Mouse (Mus musculus) layer of hippocampus, adult 2 months (tissue): ENCODE results near the gene Lrrc17. TPM values are rescaled to one million over a fixed set of nuclear protein-coding genes. Genes with fewer than 3 reads are reported as not detected.
A peak's percentile ranks its signal among the peaks of the same experiment; 100 is the strongest.

Source experiments
- DNase-seq, 2 experiments: peaks; one replicate each; pipeline ENCODE4 v3.0.0; 2022; ENCODE audit warnings: low spot score in 2 of 2
- H3K27ac ChIP-seq: fragments of 200-600 bp; 2 replicates; pipeline ENCODE4 v1.8.1; 2022
- H3K4me3 ChIP-seq: fragments of 200-600 bp; 2 replicates; pipeline ENCODE4 v1.8.1; 2022; ENCODE audit warnings: mild to moderate bottlenecking
- CTCF ChIP-seq: fragments of 200-600 bp; conservative IDR thresholded peaks from 2 replicates; pipeline ENCODE4 v1.8.1; 2022; ENCODE audit warnings: antibody characterized with exemption, mild to moderate bottlenecking, moderate library complexity
- total RNA-seq, 2 experiments: library from RNA; stranded (reverse); gene quantifications; 2 replicates each; pipeline ENCODE4 v1.2.3; 2021

The Lrrc17 gene
- total RNA-seq, 2 experiments from 2014 or later: 0.23 to 0.47 TPM

DNA sequence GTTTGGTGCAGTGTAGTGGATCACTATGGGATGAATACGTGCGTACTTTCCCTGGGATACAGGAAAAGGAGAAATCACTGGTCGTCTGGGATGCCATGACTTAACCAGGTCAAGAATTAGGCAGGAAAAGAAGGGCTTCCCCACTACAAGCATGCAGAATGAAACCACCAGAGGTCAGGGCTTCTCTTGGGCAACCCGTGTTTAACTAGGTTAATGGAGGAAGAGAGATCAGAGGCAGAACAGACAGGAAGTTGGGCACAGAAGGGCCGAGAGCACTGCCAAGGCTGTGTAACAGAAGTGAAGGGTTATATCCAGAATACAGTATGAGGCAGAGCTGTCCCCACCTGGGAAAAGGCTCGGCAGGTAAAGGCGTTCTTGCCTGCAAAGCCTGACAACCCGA lies 3.6 kb downstream of the Lrrc17 start:
- no peak for DNase-seq
- no peak for TF ChIP-seq CTCF
- Histone ChIP-seq H3K4me3 (no peak overlapping the region), H3K27ac (no peak overlapping the region)

DNA sequence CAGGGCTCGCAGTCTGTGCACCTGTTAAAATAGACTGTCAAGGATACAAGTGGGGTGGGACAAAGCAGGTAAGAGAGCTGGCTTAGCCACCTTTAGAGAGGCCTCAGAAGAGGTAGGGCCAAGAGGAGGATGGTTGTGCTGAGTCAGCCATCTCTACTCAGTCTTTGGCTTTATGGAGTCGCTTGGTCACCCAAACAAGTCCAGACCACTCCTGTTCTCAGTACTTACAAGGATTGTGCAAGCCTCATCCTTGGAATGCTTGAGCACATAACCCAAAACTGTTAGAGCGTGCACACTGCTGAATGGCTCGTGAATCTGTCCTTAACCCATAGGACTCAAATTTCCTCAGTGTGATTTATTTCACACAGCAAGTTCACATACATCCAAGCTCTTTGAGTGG lies 10.3 kb downstream of the Lrrc17 start:
- DNase-seq: no peak
- no peak for TF ChIP-seq CTCF
- Histone ChIP-seq H3K27ac (no peak overlapping the region), H3K4me3 (no peak overlapping the region)

DNA sequence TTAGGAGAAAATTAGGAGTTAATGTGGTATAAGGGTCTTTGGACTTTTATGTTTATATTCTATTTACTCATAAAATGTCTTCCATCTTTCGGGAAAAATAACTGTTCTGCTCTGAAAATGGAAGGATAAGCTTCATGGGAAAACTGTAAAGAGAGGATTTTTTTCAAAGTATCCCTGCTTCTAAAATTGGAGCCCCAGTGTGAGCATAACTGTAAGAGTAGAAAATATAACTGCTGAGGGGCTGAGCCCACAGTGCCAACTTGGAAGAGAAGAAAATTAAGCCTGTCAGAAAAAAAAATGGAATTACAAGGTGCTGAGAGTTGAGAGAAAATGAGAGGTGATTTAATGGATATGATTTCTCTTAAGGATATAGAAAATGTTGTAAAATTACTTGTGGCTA lies 11.4 kb downstream of the Lrrc17 start:
- Histone ChIP-seq H3K4me3 (no peak overlapping the region), H3K27ac (no peak overlapping the region)
- no peak for TF ChIP-seq CTCF
- no peak for DNase-seq

DNA sequence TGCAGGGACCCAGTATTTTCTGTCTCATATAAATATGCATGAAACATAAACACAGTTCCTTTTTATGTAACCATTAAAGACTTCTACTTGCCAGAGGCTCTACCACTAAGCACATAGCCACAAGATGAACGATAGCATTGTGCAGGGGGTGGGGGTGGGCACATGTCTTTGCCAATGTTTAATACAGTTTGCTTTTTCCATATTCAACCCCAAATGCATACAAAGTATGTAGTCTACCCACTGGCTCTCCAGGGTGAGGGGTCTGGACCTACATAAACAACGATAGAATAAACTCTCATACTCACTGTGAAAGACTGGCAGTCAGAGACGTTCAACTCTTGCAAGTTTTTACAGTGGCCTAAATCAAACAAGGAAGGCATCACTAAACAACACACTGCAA lies 13.1 kb downstream of the Lrrc17 start:
- no peak for TF ChIP-seq CTCF
- H3K27ac ChIP-seq: no peak overlapping the region
- no peak for DNase-seq
- H3K4me3 ChIP-seq: no peak overlapping the region

DNA sequence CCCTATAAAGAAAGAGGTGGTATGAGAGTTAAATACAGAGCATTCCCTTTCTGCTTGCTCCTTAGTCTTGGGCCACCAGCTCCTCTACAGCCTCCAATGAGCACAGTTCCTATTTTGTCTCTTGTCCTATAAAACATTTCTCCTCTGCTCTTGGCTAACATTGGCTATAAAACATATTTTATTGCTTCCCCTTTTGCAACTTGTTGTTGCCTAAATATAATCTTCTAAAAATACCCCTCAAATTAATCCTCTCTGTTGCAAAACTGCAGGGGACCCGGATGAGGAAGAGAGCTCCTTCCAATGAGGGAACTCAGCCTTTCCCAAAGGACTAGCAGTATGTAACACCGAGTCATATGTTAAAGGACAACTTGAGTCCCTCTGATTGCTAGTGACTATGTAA lies 20.6 kb downstream of the Lrrc17 start:
- Histone ChIP-seq H3K27ac (no peak overlapping the region), H3K4me3 (no peak overlapping the region)
- no peak for DNase-seq
- no peak for TF ChIP-seq CTCF

DNA sequence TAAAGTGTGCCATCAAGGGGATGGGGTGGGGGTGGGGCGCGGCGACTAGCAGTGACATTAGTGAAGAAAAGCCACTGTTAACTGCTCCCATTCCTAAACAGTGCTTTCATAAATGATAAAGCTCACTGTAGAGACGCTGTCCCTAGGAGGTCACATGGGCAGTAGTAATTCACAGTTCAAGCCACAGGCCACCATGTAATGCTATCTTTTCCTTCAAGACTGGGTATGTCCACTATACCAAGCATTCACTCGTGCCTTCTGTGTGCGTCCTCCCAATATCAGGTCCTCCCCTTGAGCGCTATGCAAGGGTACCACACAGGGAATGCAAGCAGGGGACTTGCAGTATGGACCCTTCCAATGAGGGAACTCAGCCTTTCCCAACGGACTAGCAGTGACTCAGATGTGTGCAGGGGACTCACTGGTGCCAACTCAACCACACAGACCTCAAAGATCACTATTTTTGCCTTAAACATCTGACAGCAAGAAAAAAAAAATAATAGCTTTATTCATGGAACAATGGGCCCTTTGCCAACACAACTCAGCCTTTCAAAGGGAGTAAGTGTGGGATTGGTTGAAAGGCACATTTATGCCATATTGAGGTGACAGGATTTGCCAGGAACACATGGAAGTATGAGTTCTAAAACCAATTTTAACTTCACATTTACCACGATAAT lies 22.2 kb downstream of the Lrrc17 start:
- H3K4me3 ChIP-seq: no peak overlapping the region
- H3K27ac ChIP-seq: peak overlapping the region; percentile 48; the same call in 1 of the 2 replicates
- no peak for TF ChIP-seq CTCF
- peak; percentile 47 to 49 for DNase-seq

DNA sequence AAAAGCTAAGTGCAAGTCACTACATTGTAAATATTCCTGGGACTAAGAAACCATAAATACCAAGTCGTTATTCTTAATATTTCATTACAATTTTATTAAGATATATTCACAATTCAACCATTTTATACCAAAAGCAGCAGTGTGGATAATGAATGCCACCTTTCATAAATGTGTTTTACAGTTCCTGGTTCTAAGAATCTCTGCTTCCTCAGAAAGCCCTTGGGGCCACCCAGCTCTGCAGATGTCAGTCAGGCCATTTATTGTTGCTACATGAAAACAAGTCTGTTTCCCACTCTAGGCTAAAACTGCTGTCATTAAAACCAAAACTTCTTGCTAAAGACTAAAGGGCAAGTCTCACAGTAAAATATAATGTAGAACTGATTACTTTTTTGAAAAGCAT lies 24.4 kb downstream of the Lrrc17 start:
- no peak for TF ChIP-seq CTCF
- Histone ChIP-seq H3K4me3 (no peak overlapping the region), H3K27ac (0 out of 2 replicates have a peak overlapping the region, but pooled peaks have one; percentile 23)
- DNase-seq: no peak

DNA sequence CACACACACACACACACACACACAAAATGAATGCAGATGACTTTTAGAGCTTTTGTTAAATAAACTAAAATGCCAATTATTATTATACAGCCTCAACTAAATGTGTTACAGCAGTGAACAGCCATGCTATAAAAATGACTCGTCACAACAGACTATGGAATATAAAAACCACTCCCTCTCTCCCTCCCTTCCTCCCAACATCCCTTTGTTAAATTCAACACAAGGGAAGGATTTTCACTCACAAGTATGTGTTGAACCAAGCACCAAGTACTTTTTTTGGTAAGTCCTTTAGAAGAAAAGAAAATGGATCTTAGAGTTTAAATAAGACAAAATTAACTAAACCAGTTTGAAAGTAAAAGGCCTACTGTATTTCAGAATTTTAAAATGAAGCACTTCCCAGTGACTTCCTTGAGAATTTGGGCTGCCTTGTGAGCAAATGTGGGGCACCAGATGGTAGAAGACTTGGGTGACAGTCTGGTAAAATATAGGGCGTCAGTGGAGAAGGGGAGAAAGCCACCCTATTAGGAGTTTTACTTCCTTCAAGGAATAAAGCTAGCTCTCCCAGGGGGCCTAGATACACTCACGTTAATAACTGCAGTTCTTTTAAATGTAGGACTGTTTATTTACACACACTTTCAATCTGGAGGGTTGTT lies 29.5 kb downstream of the Lrrc17 start:
- Histone ChIP-seq H3K4me3 (no peak overlapping the region), H3K27ac (no peak overlapping the region)
- TF ChIP-seq CTCF: no peak
- no peak for DNase-seq

DNA sequence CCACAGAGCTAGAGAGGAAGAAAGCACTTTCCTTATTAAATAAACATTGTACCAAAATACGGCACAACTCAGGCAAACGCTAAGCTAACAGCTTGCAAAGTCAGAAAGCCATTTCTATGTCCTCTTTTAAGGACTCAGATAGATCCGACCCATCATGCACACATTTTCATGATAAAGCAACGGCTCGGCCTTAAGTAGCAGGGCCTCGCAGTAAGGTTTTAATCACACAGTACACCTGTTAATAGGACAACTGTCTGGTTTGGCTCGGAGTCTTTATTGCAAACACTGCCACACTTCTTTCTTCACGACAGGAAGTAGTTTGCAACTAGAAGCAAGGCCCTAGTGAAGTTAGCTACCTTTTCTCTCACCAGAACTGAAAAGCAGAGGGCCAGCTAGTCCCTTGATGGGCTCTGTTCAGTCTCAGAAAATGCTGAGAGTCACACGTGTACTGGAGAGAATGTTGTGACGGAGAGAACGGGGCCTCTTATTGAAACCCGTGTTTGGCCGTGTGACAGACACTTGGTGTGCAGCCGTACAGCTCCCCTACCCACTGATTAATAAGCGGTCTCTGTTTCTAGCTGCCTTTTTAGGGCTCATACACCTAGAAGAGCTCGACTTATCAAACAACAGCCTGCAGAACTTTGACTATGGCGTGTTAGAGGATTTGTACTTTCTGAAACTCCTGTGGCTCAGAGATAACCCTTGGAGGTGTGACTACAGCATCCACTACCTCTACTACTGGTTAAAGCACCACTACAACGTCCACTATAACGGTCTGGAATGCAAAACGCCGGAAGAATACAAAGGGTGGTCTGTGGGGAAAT lies 31.2 kb downstream of the Lrrc17 start:
- Histone ChIP-seq H3K27ac (no peak overlapping the region), H3K4me3 (no peak overlapping the region)
- no peak for DNase-seq
- TF ChIP-seq CTCF: no peak

DNA sequence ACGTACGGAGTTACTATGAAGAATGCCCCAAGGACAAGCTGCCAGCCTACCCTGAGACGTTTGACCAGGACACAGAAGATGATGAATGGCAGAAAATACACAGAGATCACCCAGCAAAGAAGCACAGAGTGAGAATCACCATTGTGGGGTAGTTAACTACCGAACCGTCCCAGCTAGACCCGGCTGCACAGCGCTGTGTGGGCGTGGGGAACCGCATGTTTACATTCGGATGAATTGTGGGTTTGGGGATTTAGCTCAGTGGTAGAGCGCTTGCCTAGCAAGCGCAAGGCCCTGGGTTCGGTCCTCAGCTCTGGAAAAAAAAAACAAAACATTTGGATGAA lies 31.8 kb downstream of the Lrrc17 start:
- Histone ChIP-seq H3K4me3 (no peak overlapping the region), H3K27ac (no peak overlapping the region)
- no peak for DNase-seq
- no peak for TF ChIP-seq CTCF

DNA sequence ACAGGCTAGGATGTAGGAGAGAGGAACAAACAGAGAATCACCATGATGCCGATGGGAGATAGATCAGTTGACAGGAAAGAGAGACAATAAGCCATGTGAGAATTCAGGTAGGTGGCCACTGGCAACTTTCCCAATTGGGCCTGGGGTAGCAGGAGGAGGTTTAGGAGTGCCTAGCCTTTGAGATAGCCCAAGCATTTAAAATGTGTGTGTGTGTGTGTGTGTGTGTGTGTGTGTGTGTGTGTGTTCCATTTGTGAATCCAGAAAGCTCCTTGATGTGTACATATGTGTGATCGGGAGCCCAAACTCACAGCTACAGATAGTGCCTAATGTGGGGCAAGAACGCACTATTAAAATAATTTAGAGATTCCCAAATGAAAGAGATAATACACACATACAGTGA lies 34.8 kb downstream of the Lrrc17 start:
- TF ChIP-seq CTCF: no peak

DNA sequence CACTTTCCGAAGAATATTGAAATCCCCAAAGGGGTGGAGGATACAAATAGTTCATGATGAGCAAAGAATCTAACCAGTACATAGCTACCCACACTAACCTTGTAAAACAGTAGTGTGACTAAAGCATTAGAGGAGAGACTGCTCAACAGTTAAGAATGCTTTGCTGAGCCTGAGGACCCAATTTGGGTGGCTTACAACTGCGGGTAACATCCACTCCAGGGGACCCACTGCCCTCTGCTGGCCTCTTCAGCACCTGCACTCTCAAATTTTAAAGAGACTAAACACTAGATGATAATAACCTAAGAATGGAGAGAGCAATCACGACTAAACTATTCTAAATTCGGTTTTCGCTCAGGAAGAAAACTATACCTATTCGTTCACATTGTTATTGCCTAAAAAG lies 43.4 kb downstream of the Lrrc17 start:
- peak in 1 of 2 experiments; percentile 33 for DNase-seq
- TF ChIP-seq CTCF: peak; percentile 82
- Histone ChIP-seq H3K4me3 (no peak overlapping the region), H3K27ac (no peak overlapping the region)

More for the DNA sequence above, 34.8 kb downstream of the Lrrc17 start:
- no peak for DNase-seq
- H3K4me3 ChIP-seq: no peak overlapping the region
- H3K27ac ChIP-seq: no peak overlapping the region

DNA sequence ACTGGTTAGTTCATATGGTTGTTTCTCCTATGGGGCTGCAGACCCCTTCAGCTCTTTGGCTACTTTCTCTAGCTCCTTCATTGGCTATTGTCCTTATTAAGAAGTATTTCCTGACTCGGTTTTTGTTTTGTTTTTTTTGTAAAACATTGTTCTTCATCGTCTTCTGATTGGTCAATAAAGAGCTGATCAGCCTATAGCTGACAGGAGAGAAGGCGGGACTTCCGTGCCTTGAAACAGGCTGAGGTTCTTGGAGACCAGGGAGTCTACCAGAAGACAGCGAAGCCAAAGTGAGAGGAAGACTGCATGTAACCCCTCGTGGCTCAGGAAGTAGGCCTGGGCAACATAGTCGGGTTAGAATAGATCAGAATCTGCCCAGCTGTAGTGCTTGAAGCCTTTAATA lies 44.3 kb downstream of the Lrrc17 start:
- no peak for DNase-seq
- no peak for TF ChIP-seq CTCF
- no peak overlapping the region for H3K27ac ChIP-seq
- H3K4me3 ChIP-seq: no peak overlapping the region

DNA sequence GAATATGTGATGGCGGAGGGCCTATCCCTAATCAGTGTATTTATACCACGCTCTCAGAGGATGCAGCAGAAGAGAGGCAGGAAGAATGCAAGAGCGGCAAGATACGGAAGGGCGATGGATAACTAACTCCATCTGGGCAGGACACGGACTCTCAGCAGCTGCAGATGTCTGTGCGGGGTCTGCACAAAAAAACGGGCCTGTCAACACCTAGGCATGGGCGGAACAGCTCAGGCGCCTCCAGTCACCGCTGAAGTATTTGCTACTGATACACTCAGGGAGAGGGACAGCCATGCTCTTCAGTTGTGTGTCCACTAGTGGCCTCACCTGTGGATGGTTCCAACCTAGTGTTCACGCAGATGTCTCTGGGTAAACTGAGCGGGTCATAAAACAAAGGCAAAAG lies 44.9 kb downstream of the Lrrc17 start:
- TF ChIP-seq CTCF: no peak
- no peak overlapping the region for H3K27ac ChIP-seq
- H3K4me3 ChIP-seq: no peak overlapping the region
- DNase-seq: no peak
